Mouse (Mus musculus) left cerebral cortex, adult 2 months (tissue): ENCODE data around the gene Arfgap3. TPM values are rescaled to one million over a fixed set of nuclear protein-coding genes. Genes with fewer than 3 reads are reported as not detected.
"Not testable (repeated sequence)": the region's sequence is repeated elsewhere in the genome, so short reads cannot be mapped to it uniquely, and the experiment has no call there.

ENCODE experiments used
- DNase-seq, 2 experiments: peaks; one replicate each; pipeline ENCODE4 v3.0.0; 2021 to 2022; ENCODE audit warnings: low spot score in 2 of 2, mixed read lengths in 1 of 2; ENCODE audit errors: extremely low spot score in 1 of 2
- H3K27ac ChIP-seq: fragments of 200-600 bp; 2 replicates; pipeline ENCODE4 v1.8.1; 2022
- H3K4me3 ChIP-seq: fragments of 200-600 bp; 2 replicates; pipeline ENCODE4 v1.8.1; 2022
- CTCF ChIP-seq: fragments of 200-600 bp; IDR thresholded peaks from 2 replicates; pipeline ENCODE4 v1.8.1; 2022; ENCODE audit warnings: antibody characterized with exemption, mild to moderate bottlenecking, moderate library complexity
- intact Hi-C: fragments of 180-260 bp; cut with DNase I; formaldehyde crosslinking; loops from one replicate; pipeline ENCODE4 v1.15.1; 2025
- total RNA-seq, 2 experiments: library from RNA; stranded (reverse); gene quantifications; 2 replicates each; pipeline ENCODE4 v1.2.3; 2021

The Arfgap3 gene
- total RNA-seq, 2 experiments from 2014 or later: 19.5 to 21.5 TPM

DNA sequence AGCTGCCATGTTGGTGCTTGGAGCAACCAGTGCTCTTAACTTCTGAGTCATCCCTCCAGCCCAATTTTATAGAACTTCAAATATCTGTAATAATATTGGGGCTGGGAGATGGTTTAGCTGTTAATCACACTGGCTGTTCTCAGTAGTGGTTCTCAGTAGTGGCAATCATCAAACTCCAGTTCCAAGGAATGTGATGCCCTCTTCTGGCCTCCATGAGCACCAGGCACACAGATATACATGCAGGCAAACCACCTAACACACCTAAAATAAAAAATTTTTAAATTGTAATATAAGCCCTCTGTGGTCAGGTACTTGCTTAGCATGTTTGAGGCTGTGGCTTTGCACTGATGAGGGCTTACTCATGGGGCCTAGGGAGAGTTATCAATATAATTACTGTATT lies 15.7 kb upstream of the Arfgap3 start:
- Histone ChIP-seq H3K4me3 (no peak overlapping the region), H3K27ac (no peak overlapping the region)
- intact Hi-C loops: no loop called here
- peak; percentile 5 for TF ChIP-seq CTCF
- DNase-seq: no peak

GRCm38 (mm10) chr15:83364194-83364593 lies 14.1 kb upstream of the Arfgap3 start:
- DNase-seq: no peak
- TF ChIP-seq CTCF: no peak
- H3K27ac ChIP-seq: no peak overlapping the region
- intact Hi-C loops: no loop called here
- no peak overlapping the region for H3K4me3 ChIP-seq

DNA sequence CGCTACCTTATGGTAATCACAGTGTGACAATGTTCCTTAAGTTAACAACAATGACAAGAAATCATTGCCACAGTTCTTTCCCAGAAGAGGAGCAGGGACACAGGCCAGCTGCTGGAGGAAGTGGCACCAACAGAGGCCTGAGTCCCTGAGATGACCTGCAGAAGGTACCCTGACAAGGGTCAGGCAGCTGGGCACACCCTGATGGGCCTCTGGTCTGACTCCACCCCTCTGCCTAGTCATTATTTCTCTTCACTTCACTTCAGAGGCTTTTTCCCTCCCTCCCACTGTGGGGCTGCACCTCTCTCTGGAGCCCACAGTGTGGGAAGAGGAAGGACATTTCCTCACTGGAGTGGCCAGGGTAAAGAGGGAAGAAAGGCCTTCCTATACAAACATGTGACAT lies 12.8 kb upstream of the Arfgap3 start:
- DNase-seq, H3K4me3 ChIP-seq, intact Hi-C loops, H3K27ac ChIP-seq: not testable (repeated sequence)

GRCm38 (mm10) chr15:83360899-83361298 lies 10.9 kb upstream of the Arfgap3 start:
- H3K4me3 ChIP-seq, DNase-seq, intact Hi-C loops: not testable (repeated sequence)
- H3K27ac ChIP-seq: peak overlapping the region; percentile 59; the same call in 1 of the 2 replicates

- peak overlapping the region; percentile 59 for H3K27ac ChIP-seq
- no peak overlapping the region for H3K4me3 ChIP-seq
- no peak for TF ChIP-seq CTCF
- intact Hi-C loops: no loop called here
- DNase-seq: no peak
Measured at GRCm38 (mm10) chr15:83360140-83360539, 10.1 kb upstream of the Arfgap3 start.

DNA sequence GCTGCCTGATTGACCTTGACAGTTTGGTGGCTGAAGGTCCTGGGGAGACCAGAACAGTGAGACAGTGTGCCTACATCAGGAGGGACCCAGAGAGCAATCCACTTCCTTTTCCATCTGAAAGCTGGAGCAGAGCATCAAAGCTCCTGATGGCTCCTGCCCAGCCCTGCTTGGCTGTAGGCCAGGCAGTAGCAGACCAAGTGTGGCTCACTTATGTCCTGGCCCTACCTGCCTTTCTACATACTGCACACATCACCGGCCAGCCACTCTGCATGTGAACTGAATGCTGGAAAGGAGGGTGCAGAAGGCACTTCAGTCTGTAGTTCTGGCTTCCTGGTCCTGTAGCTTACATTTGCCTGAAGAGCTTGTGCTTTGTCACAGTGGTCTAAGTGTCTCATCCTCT lies 8.4 kb upstream of the Arfgap3 start:
- Histone ChIP-seq H3K4me3 (no peak overlapping the region), H3K27ac (no peak overlapping the region)
- no peak for TF ChIP-seq CTCF
- no peak for DNase-seq
- intact Hi-C loops: no loop called here

DNA sequence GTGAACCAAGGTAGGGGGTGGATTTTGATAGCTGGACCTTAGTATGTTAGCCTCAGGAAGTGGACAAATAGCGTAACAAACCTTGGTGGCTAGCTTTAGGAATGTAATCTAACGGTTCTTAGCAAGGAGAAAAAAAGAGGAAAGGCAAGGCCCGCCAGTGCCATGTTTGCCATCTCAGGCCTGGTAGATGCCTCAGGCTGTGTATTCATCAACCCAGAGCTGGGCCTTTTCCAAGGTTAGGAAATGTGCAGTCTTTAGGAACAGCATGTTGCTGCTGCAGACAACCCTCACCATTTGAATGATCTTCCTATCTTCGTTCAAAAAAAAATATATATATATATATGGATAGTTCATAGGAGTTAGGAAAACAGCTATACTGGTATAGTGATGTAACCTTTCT lies 1.5 kb upstream of the Arfgap3 start:
- intact Hi-C loops: no loop called here
- no peak for DNase-seq
- H3K4me3 ChIP-seq: no peak overlapping the region
- no peak overlapping the region for H3K27ac ChIP-seq
- TF ChIP-seq CTCF: no peak

GRCm38 (mm10) chr15:83350859-83351258 lies 812 bp upstream of the Arfgap3 start:
- Histone ChIP-seq H3K27ac (peak overlapping the region; percentile 66; the same call in 1 of the 2 replicates), H3K4me3 (peak overlapping the region; percentile 85)
- intact Hi-C loops: no loop called here
- no peak for DNase-seq
- TF ChIP-seq CTCF: no peak

DNA sequence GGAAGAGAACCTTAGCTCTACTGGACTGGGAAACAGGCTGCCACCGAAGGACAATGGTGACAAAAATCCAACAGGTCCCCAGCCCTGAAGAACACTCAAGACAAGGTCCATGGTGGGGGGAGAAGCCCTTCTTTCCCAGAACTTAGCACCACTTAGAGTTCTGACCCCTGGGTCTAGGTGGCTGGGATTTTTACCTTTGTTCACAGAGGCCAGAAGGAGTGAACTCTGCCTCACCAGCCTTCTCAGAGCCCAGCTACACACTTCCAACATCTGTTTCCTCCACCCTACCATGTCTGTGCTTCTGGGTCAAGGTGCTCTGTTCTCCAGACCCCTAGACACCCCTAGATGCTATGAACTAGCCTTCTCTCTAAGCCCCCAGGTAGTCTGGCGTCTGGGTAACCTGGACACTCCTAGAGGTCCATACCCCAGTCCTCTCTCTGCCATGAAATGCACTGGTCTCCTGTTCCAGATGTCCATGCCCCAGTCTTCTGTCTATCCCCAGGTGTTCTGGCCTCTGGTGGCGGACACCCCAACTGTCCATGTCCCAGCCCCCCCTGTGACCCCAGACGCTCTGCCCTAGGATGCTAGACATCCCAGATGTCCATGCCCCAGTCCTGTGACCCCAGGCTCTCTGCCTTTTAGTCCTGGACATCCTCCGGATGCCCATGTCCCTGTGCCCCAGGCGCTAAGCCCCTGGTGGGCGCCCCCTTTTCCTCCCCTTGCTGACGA lies 658 bp downstream of the Arfgap3 start:
- intact Hi-C loops: no loop called here
- DNase-seq: no peak
- H3K27ac ChIP-seq: peak overlapping the region; percentile 81
- H3K4me3 ChIP-seq: peak overlapping the region; percentile 85
- TF ChIP-seq CTCF: no peak

- Histone ChIP-seq H3K27ac (no peak overlapping the region), H3K4me3 (no peak overlapping the region)
- no peak for DNase-seq
- TF ChIP-seq CTCF: no peak
- intact Hi-C loops: no loop called here
Measured at GRCm38 (mm10) chr15:83348747-83349146, 1.3 kb downstream of the Arfgap3 start.

GRCm38 (mm10) chr15:83345898-83346529 lies 4.0 kb downstream of the Arfgap3 start:
- no peak for TF ChIP-seq CTCF
- intact Hi-C loops: no loop called here
- Histone ChIP-seq H3K4me3 (no peak overlapping the region), H3K27ac (no peak overlapping the region)
- DNase-seq: no peak

DNA sequence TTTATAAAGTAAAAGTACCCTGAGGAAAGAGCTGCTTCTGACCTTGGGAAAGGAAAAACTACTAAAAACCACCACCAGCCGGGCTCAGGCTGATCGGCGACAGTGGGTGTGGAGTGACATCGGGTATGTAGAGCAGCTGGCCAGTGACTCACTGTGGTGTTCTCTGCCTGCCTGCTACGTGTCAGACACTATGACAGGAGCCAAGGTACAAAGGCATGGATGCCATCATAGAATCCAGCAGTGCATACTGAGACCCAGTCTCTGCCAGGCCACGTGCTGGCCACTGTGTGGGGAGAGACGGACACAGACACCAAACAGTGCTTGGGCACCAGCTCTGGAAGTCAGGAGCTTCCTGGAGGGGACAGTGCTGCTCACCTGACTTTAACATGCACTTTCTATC lies 5.1 kb downstream of the Arfgap3 start:
- peak; percentile 23 to 33 for DNase-seq

DNA sequence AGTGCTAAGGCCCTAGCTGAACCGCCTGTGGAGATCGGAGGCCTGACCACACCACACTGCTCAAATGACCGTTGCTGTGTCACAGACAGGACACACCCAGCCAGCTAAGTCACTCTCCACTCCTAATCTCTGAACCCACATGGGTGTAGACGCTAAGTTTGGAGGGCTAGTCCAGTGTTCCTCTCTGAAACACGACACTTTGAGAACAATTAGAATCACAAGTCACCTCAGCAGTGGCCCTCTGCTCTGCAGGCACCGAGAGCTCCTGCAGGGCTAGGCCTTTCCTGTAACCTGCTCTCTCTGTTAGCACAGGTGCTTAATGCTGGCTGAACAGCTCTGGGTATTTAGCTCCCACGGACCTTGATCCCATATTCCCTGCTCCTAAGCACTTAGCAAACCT lies 5.9 kb downstream of the Arfgap3 start:
- Histone ChIP-seq H3K4me3 (no peak overlapping the region), H3K27ac (no peak overlapping the region)
- TF ChIP-seq CTCF: no peak
- no peak for DNase-seq
- intact Hi-C loops: no loop called here

More for the DNA sequence above, 5.1 kb downstream of the Arfgap3 start:
- no peak overlapping the region for H3K4me3 ChIP-seq
- TF ChIP-seq CTCF: no peak; the same call in 1 of the 2 replicates
- no peak overlapping the region for H3K27ac ChIP-seq
- intact Hi-C loops: no loop called here
